20 mouse cellular contexts compared by ENCODE assay signal in genomic region chr5:27056436-27056835, GRCm38 (mm10).
"Had no signal": no experiment of that assay in that cellular context is flagged by ENCODE, and none has a peak within 500 bp of the region (broad histone marks: within the 10 kb centered on the region; RNA-seq: fewer than 3 reads in every experiment).

No protein-coding gene starts in this region.

- H3K4me3 ChIP-seq: intestine, embryonic 15.5 days; limb, embryonic 10.5 days; limb, embryonic 13.5 days; liver, embryonic 12.5 days; liver, embryonic 15.5 days; lung, embryonic 15.5 days; megakaryocyte, embryonic 14.5 days; midbrain, embryonic 12.5 days; myocyte; neural tube, embryonic 13.5 days; stomach, embryonic 15.5 days had no signal

- H3K36me3 ChIP-seq: intestine, embryonic 15.5 days; limb, embryonic 10.5 days; limb, embryonic 13.5 days; liver, embryonic 12.5 days; liver, embryonic 15.5 days; lung, embryonic 15.5 days; midbrain, embryonic 12.5 days; neural tube, embryonic 13.5 days; stomach, embryonic 15.5 days had no signal

- DNase-seq: liver; lung, adult 18-20 months; lung, postnatal 10 days; lung, postnatal 36 days; retina, postnatal 1 day; right cerebral cortex, postnatal 25 days; spleen, adult 18-20 months; thymus, postnatal 25 days had no signal

- H3K27ac ChIP-seq: intestine, embryonic 15.5 days; kidney, postnatal 0 days; limb, embryonic 10.5 days; limb, embryonic 13.5 days; liver, embryonic 12.5 days; liver, embryonic 15.5 days; lung, embryonic 15.5 days; midbrain, embryonic 12.5 days; neural tube, embryonic 13.5 days; stomach, embryonic 15.5 days had no signal

- H3K4me1 ChIP-seq: intestine, embryonic 15.5 days; limb, embryonic 10.5 days; limb, embryonic 13.5 days; liver, embryonic 12.5 days; liver, embryonic 15.5 days; lung, embryonic 15.5 days; megakaryocyte, embryonic 14.5 days; midbrain, embryonic 12.5 days; stomach, embryonic 15.5 days had no signal

- H3K27me3 ChIP-seq: intestine, embryonic 15.5 days; liver, embryonic 12.5 days; liver, embryonic 15.5 days; lung, embryonic 15.5 days; megakaryocyte, embryonic 14.5 days; midbrain, embryonic 12.5 days; neural tube, embryonic 13.5 days had no signal
